Mouse (Mus musculus) MEL (cell line): Measurements from ENCODE around the gene Fuz. TPM values are rescaled to one million over a fixed set of nuclear protein-coding genes. Genes with fewer than 3 reads are reported as not detected.

ENCODE experiments used
- DNase-seq: peaks from one replicate; pipeline ENCODE4 v3.0.0; 2011; ENCODE audit warnings: low read depth, low spot score
- H3K27ac ChIP-seq: 2 replicates; pipeline ENCODE4 v1.5.1; 2012; ENCODE audit warnings: low read depth, mild to moderate bottlenecking, control low read depth, low read length, moderate library complexity; ENCODE audit not compliant: control insufficient read depth
- H3K27me3 ChIP-seq, 2 experiments: fragments of 150-350 bp in 1 of 2; sonication (generic) in 1 of 2; 2 replicates each; pipeline ENCODE4 v1.6.1; 2012; ENCODE audit warnings: low read length in 2 of 2, mild to moderate bottlenecking in 2 of 2, improper control_type of control experiment in 1 of 2, moderate library complexity in 1 of 2; ENCODE audit not compliant: insufficient read depth in 2 of 2, control insufficient read depth in 1 of 2
- H3K36me3 ChIP-seq, 2 experiments: 2 replicates each; pipeline ENCODE4 v1.6.1; 2012 to 2014; ENCODE audit warnings: low read length in 2 of 2, improper control_type of control experiment in 1 of 2, inconsistent platforms in 1 of 2, mild to moderate bottlenecking in 1 of 2; ENCODE audit not compliant: insufficient read depth in 2 of 2, control insufficient read depth in 1 of 2
- H3K4me1 ChIP-seq, 2 experiments: fragments of 150-350 bp in 1 of 2; sonication (generic) in 1 of 2; 2 replicates each; pipeline ENCODE4 v1.6.1; 2012; ENCODE audit warnings: low read length in 2 of 2, improper control_type of control experiment in 1 of 2, mild to moderate bottlenecking in 1 of 2; ENCODE audit not compliant: insufficient read depth in 2 of 2, control insufficient read depth in 1 of 2
- H3K4me3 ChIP-seq, 2 experiments: fragments of 150-350 bp in 1 of 2; sonication (generic) in 1 of 2; 2 replicates each; pipeline ENCODE4 v1.5.1; 2012; ENCODE audit warnings: low read depth in 2 of 2, low read length in 2 of 2, mild to moderate bottlenecking in 2 of 2, moderate library complexity in 2 of 2, control low read depth in 1 of 2, improper control_type of control experiment in 1 of 2; ENCODE audit not compliant: control insufficient read depth in 1 of 2, insufficient read depth in 1 of 2
- H3K79me2 ChIP-seq: 2 replicates; pipeline ENCODE4 v1.6.1; 2012; ENCODE audit warnings: mild to moderate bottlenecking, low read length, moderate library complexity; ENCODE audit not compliant: control insufficient read depth, poor library complexity, insufficient read depth
- H3K9ac ChIP-seq: 2 replicates; pipeline ENCODE4 v1.6.1; 2012; ENCODE audit warnings: low read depth, mild to moderate bottlenecking, control low read depth, low read length, moderate library complexity; ENCODE audit not compliant: control insufficient read depth, poor library complexity, severe bottlenecking
- H3K9me3 ChIP-seq: fragments of 150-350 bp; sonication (generic); replicated peaks from 2 replicates; pipeline ENCODE4 v1.6.1; 2012; ENCODE audit warnings: mild to moderate bottlenecking, low read length, improper control_type of control experiment, moderate library complexity; ENCODE audit not compliant: insufficient read depth
- BHLHE40 ChIP-seq: IDR thresholded peaks from 2 replicates; pipeline ENCODE4 v1.6.1; 2012; ENCODE audit warnings: low read depth, mild to moderate bottlenecking, inconsistent platforms, low read length, improper control_type of control experiment, borderline replicate concordance
- CHD1 ChIP-seq: IDR thresholded peaks from 2 replicates; pipeline ENCODE4 v1.6.1; 2012; ENCODE audit warnings: low read depth, mild to moderate bottlenecking, inconsistent platforms, low read length, improper control_type of control experiment
- CHD2 ChIP-seq: IDR thresholded peaks from 2 replicates; pipeline ENCODE4 v1.6.1; 2011; ENCODE audit warnings: low read length, improper control_type of control experiment
- ELF1 ChIP-seq: IDR thresholded peaks from 2 replicates; pipeline ENCODE4 v1.6.1; 2014; ENCODE audit warnings: low read depth, mild to moderate bottlenecking, inconsistent platforms, low read length, improper control_type of control experiment, moderate library complexity
- ETS1 ChIP-seq: IDR thresholded peaks from 2 replicates; pipeline ENCODE4 v1.6.1; 2012; ENCODE audit warnings: low read depth, mild to moderate bottlenecking, inconsistent platforms, low read length, improper control_type of control experiment, moderate library complexity
- GABPA ChIP-seq: IDR thresholded peaks from 2 replicates; pipeline ENCODE4 v1.6.1; 2012; ENCODE audit warnings: low read depth, mild to moderate bottlenecking, inconsistent platforms, low read length, improper control_type of control experiment, moderate library complexity
- GATA1 ChIP-seq: IDR thresholded peaks from 2 replicates; pipeline ENCODE4 v1.6.1; 2011; ENCODE audit warnings: low read depth, low read length, improper control_type of control experiment
- KAT2A ChIP-seq: conservative IDR thresholded peaks from 2 replicates; pipeline ENCODE4 v1.6.1; 2012; ENCODE audit warnings: low read depth, low read length, improper control_type of control experiment, inconsistent platforms
- MAFK ChIP-seq: IDR thresholded peaks from 2 replicates; pipeline ENCODE4 v1.6.1; 2011; ENCODE audit warnings: low read depth, mild to moderate bottlenecking, low read length, improper control_type of control experiment, borderline replicate concordance
- MAX ChIP-seq: IDR thresholded peaks from 2 replicates; pipeline ENCODE4 v1.6.1; 2011; ENCODE audit warnings: low read length, improper control_type of control experiment
- MAZ ChIP-seq: IDR thresholded peaks from 2 replicates; pipeline ENCODE4 v1.6.1; 2012; ENCODE audit warnings: low read depth, mild to moderate bottlenecking, inconsistent platforms, low read length, improper control_type of control experiment
- MEF2A ChIP-seq: IDR thresholded peaks from 2 replicates; pipeline ENCODE4 v1.6.1; 2014; ENCODE audit warnings: low read depth, mild to moderate bottlenecking, inconsistent platforms, low read length, improper control_type of control experiment; ENCODE audit not compliant: poor library complexity, insufficient replicate concordance, severe bottlenecking; ENCODE audit errors: extremely low read depth
- MXI1 ChIP-seq: IDR thresholded peaks from 2 replicates; pipeline ENCODE4 v1.6.1; 2011; ENCODE audit warnings: mild to moderate bottlenecking, low read depth, low read length, improper control_type of control experiment
- MYB ChIP-seq: IDR thresholded peaks from 2 replicates; pipeline ENCODE4 v1.6.1; 2011; ENCODE audit warnings: mild to moderate bottlenecking, low read depth, low read length, improper control_type of control experiment
- NRF1 ChIP-seq: IDR thresholded peaks from 2 replicates; pipeline ENCODE4 v1.6.1; 2014; ENCODE audit warnings: low read depth, mild to moderate bottlenecking, inconsistent platforms, low read length, improper control_type of control experiment, moderate library complexity; ENCODE audit not compliant: poor library complexity, insufficient read depth, severe bottlenecking
- POLR2AphosphoS5 ChIP-seq: IDR thresholded peaks from 2 replicates; pipeline ENCODE4 v1.6.1; 2012; ENCODE audit warnings: low read depth, borderline replicate concordance, mild to moderate bottlenecking, inconsistent platforms, low read length, moderate library complexity, mixed read lengths
- SMC3 ChIP-seq: IDR thresholded peaks from 2 replicates; pipeline ENCODE4 v1.6.1; 2011; ENCODE audit warnings: low read depth, low read length, improper control_type of control experiment
- TAL1 ChIP-seq: IDR thresholded peaks from 2 replicates; pipeline ENCODE4 v1.6.1; 2012; ENCODE audit warnings: mild to moderate bottlenecking, inconsistent platforms, low read length, moderate library complexity, mixed read lengths
- TBP ChIP-seq: IDR thresholded peaks from 2 replicates; pipeline ENCODE4 v1.8.0; 2011; ENCODE audit warnings: low read depth, low read length, improper control_type of control experiment
- UBTF ChIP-seq: IDR thresholded peaks from 2 replicates; pipeline ENCODE4 v1.6.1; 2012; ENCODE audit warnings: low read depth, mild to moderate bottlenecking, inconsistent platforms, low read length, improper control_type of control experiment, moderate library complexity, borderline replicate concordance; ENCODE audit not compliant: insufficient read depth
- USF1 ChIP-seq: IDR thresholded peaks from 2 replicates; pipeline ENCODE4 v1.6.1; 2014; ENCODE audit warnings: low read depth, mild to moderate bottlenecking, inconsistent platforms, low read length, improper control_type of control experiment, moderate library complexity
- ZC3H11A ChIP-seq: IDR thresholded peaks from 2 replicates; pipeline ENCODE4 v1.6.1; 2012; ENCODE audit warnings: low read depth, mild to moderate bottlenecking, inconsistent platforms, low read length, improper control_type of control experiment
- ZMIZ1 ChIP-seq: IDR thresholded peaks from 2 replicates; pipeline ENCODE4 v1.6.1; 2012; ENCODE audit warnings: low read depth, mild to moderate bottlenecking, inconsistent platforms, low read length, improper control_type of control experiment, moderate library complexity
- ZNF384 ChIP-seq: IDR thresholded peaks from 2 replicates; pipeline ENCODE4 v1.6.1; 2012; ENCODE audit warnings: low read depth, mild to moderate bottlenecking, inconsistent platforms, low read length, improper control_type of control experiment
- polyA plus RNA-seq, 2 experiments: library from polyadenylated mRNA; stranded (reverse) in 1 of 2; unstranded in 1 of 2; fragments of >175 nt in 1 of 2; fragments of >200 nt in 1 of 2; gene quantifications; 2 replicates each; pipeline versions ENCODE4 v1.2.1 to v1.2.4; 2012; ENCODE audit warnings: low replicate concordance in 2 of 2, low read depth in 1 of 2; ENCODE audit not compliant: insufficient read length in 2 of 2, insufficient read depth in 1 of 2, missing spikeins in 1 of 2
- total RNA-seq: library from RNA; depleted of rRNA; stranded (reverse); fragments of 300-350 nt; gene quantifications from 2 replicates; pipeline ENCODE4 v1.2.3, GENCODE M21; 2012

Gene Fuz
- total and polyA plus RNA-seq, 3 experiments: 9.4 to 18.1 TPM; not detected in 1

GRCm38 (mm10) chr7:44915314-44915713 lies 19.4 kb downstream of the Fuz start:
- no peaks in the 10 kb centered on the region for H3K9me3 ChIP-seq
- DNase-seq: no peak
- no peak overlapping the region for H3K27ac ChIP-seq
- H3K79me2 ChIP-seq: no peaks in the 10 kb centered on the region
- no peak overlapping the region for H3K9ac ChIP-seq
- no peak overlapping the region for H3K4me3 ChIP-seq
- no peaks in the 10 kb centered on the region for H3K27me3 ChIP-seq
- no peak for TF ChIP-seq ZC3H11A
- TF ChIP-seq POLR2AphosphoS5: no peak
- TF ChIP-seq TAL1: no peak
- no peak for TF ChIP-seq USF1
- no peak for TF ChIP-seq TBP
- no peak for TF ChIP-seq CHD1
- TF ChIP-seq MYB: no peak
- TF ChIP-seq BHLHE40: no peak
- TF ChIP-seq ELF1: no peak
- no peak for TF ChIP-seq GABPA
- no peak for TF ChIP-seq SMC3
- TF ChIP-seq KAT2A: no peak
- no peak for TF ChIP-seq MEF2A
- no peak for TF ChIP-seq ETS1
- TF ChIP-seq ZMIZ1: no peak
- TF ChIP-seq UBTF: no peak
- no peak for TF ChIP-seq MAZ
- TF ChIP-seq MAFK: no peak
- H3K4me1 ChIP-seq: no peaks in the 10 kb centered on the region
- peaks cover 0 to 1% of the 10 kb centered on the region in 2 experiments; a peak in 2 of 4 replicates for H3K36me3 ChIP-seq

- TF ChIP-seq MAZ (no peak), POLR2AphosphoS5 (no peak), ZMIZ1 (no peak), CHD2 (no peak), MXI1 (no peak), ZNF384 (no peak), CHD1 (no peak), GATA1 (no peak), NRF1 (no peak), MYB (no peak), MAX (no peak), ZC3H11A (no peak), USF1 (no peak), MAFK (no peak)
- H3K27ac ChIP-seq: no peak overlapping the region
- no peak overlapping the region for H3K4me3 ChIP-seq
- H3K36me3 ChIP-seq: peaks cover 0 to 3% of the 10 kb centered on the region in 2 experiments; a peak in 2 of 4 replicates
- no peaks in the 10 kb centered on the region for H3K27me3 ChIP-seq
- H3K9ac ChIP-seq: no peak overlapping the region
- no peaks in the 10 kb centered on the region for H3K4me1 ChIP-seq
- H3K9me3 ChIP-seq: no peaks in the 10 kb centered on the region
- no peak for DNase-seq
- H3K79me2 ChIP-seq: no peaks in the 10 kb centered on the region
Measured at GRCm38 (mm10) chr7:44916191-44916590, 20.3 kb downstream of the Fuz start.
